Mouse (Mus musculus): Measurements from ENCODE around the gene Cyp2u1.
"Not testable (repeated sequence)": the region's sequence is repeated elsewhere in the genome, so short reads cannot be mapped to it uniquely, and the experiment has no call there.

Gene Cyp2u1

DNA sequence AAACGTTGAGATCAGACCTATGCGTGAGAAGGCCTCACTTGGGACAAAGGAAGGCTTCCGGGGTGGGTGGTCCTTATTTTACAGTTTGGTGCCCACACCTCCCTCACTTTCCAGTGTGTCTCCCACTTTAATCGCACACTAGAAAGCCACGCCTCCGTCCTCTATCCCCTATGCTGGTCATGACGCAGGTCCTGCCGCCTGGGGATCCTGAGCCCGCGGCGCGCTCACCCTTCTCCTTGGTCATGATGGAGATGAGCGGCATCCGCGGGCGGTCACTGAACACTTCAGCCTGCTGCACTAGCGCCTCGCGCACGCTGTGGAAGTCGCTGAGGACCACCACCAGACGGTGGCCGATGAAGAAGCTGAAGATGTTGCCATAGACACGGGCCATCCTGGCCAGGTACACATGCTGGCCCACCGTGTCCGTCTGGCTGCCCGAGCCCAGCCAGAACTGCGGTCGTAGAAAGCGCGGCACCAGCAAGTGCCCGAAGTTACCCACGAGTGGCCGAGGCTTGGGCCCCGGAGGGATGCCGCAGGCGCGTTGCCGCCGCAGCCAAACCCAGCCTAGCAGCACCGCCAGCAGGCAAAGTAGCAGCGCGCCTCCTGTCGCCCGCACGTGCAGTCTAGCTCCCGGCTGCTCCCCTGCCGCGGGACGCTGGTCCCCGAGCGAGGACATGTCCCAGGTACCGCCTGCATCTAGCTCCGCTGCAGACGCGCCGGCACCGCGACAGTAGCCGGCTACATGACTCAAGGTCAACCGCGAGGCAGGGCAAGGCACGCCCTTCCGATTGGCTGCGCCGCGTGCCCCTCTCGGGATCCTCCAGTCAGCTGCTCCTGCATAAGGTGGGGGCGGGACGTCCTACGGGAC lies at the start of gene Cyp2u1:
TSS of gene Cyp2u1 (minus strand) at position 776 of the 868 bp plus-strand sequence.
- peak; percentile 94 to 97 for DNase-seq (ENCODE audit: inconsistent age in 2 of 2, low spot score in 1 of 2)

DNA sequence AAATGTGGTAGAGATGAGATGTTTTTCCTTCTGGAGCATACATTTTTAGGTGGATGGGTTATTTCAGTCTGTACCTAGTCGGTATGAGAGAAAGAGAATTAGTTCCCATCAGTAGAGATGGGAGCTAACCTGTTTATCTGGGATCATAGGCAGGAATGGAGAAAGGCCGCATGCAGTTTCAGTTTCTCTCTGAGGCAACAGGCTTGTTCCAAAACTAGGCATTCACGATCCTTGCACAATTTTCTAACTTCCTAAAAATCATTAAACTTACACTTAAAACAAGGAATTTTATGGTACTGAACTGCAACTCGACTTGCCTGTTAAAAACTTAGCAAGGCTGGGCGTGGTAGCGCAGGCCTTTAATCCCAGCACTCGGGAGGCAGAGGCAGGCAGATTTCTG lies 47.5 kb upstream of the Cyp2u1 start:
- no peak for DNase-seq (ENCODE audit: inconsistent age in 2 of 2, low spot score in 1 of 2)

DNA sequence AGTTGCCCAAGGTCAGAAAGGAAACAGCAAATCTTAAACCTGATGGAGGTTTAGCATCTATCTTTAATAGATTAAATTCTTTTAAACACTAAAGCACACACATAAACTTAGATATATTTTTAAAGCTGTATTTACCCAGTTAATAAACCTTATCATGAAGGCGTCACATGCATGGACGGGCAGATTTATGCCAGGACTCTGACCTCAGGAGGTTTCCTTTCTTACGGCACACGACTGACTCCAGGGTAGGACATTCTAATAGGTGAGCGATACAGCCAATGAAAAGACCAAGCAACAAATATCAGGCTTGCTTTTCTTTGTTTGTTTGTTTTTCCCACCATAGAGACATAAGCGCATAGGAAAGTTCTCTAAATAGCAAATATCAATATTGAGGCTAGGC lies 46.0 kb upstream of the Cyp2u1 start:
- DNase-seq (ENCODE audit: inconsistent age in 2 of 2, low spot score in 1 of 2) = no peak

DNA sequence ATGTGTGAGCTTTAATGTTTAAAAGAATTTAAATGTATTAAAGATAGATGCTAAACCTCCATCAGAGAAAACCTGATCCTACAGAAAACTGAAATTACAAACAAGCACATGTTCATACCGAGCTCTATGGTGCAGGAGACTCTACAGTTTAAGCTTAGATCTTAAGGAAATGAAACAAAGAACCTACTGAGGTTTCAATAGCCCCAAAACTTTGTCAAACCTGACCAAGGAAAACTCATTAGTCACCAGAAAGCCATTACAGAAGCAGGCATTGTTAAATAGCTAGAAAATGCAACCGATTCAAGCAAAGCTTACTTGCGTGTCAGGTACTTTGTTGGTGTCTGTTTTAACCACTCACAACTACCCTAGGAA lies 45.5 kb upstream of the Cyp2u1 start:
- DNase-seq (ENCODE audit: inconsistent age in 2 of 2, low spot score in 1 of 2) = no peak

DNA sequence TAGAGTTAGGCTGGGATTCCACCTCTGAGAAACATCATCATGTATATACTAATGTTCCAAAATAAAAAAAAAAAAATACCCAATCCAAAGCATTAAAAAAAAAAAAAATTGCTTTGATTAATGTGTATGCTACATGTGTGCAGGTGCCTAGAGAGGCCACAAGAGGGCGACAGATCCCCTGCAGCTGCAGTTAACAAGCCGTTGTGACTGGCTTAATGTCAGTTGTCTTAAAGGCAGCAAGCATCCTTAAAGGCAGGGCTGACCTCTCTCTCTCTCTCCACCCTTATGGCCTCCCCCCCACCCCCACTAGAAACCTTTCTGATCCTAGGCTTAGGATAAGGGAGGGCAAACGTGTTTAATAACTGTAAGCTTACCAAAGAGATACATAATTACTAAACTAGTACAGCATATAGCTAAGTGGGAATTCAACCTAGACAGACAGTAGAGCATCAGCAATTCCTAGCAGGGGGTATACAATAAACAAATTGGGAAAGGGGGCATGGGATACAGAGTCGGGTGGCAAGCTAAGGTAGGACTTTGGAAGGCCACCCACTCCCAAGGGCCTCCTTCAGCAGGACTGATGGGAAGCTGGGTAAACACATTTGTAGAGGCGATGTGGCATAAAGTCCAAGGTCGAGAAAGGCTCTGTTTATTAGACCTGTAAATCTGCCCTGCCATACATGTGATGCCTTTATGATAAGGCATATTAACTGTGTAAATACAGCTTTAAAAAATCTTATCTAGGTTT lies 45.0 kb upstream of the Cyp2u1 start:
- peak; percentile 38 to 72 for DNase-seq (ENCODE audit: inconsistent age in 2 of 2, low spot score in 1 of 2)

DNA sequence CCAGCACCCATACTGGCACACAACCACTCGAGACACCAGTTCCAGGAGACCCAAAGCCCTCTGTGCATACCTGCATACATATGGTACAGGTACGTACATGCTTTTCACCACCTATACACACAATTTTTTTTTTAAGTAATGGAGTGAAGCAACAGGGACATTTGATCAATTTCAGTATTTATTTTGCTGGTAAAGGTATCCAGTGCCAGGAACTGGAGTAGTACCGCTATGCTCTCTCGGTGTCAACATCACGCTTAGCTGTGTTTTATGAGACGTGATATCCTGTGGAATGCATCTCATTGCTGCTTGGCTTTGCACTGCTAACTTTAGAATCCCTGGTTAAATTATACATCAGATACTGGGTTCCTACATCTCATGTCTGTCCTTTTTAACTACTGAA lies 42.9 kb upstream of the Cyp2u1 start:
- DNase-seq (ENCODE audit: inconsistent age in 2 of 2, low spot score in 1 of 2) = no peak

DNA sequence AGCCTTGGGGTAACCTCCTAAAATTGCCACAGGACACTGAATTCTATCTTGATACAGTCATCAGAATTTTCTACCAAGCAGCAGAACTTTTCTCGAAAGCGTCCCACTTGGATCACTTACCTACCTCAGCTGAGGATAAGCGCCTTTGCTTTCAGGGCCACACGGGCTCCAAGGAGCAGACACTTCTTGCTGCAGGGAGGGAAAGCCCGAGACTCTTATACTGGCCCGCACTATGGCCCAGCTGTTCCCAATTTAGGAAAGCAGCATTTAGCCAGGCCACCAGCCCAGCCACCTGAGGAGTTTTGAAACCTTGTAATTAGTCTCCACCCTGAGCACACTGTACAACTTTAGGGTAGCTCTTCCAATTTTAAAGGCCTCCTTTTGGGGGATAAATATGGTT lies 40.3 kb upstream of the Cyp2u1 start:
- no peak for DNase-seq (ENCODE audit: inconsistent age in 2 of 2, low spot score in 1 of 2)

DNA sequence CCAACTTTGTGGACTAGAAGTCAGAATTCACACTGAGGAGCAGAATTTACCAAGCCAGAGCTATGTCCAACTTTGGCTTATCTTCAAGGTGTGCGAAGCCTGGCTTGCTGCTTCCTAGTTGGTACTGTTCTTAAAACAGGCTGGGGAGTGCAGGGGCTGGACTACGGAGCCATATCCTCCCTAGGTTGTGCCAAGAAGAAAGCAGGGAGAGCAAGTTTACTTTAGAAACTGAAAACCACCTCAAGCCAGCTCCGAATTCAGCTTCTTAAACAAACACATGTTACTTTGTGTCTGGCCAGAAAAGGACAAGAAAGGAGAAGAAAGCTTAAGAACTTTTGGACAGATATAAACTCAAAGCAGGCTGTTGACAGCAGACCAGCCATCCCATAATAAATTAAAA lies 37.9 kb upstream of the Cyp2u1 start:
- DNase-seq (ENCODE audit: inconsistent age in 2 of 2, low spot score in 1 of 2) = no peak

DNA sequence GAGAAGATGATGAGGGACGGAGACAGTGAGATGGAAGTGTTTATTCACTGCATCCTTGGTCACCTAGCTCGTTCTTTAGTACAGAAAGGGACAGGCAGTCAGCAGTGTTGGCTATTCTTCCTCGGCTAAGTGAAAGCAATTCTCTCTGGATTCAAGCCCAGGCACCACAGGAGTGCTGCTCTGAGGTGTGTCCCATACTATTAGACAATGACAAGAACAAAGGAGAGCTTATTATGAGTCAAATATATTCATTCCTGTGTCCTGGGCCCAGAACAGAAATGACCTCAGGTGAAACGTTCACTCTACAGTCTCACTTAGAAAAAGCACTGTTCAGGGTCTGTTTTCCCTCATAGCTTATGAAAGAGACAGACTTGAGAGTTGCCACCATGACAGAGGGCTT lies 36.3 kb upstream of the Cyp2u1 start:
- no peak for DNase-seq (ENCODE audit: inconsistent age in 2 of 2, low spot score in 1 of 2)

DNA sequence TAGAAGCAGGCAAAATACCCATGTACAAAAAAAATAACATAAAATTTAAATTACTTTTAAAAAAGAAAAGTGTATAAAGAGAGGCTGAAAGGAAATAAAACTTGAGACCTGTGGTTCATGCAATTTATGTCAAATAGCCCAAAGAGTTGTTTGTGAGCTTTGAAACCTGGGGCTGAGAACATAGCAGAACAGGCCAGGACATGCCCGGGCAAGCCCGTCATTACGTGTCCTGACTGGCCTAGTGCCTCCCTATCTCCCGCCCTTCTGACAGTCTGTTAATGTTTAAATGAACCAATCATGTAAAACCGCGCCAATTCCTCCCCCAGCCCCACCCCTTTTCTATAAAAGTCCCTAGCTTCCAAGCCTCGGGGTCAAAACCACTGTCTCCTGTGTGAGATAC lies 34.7 kb upstream of the Cyp2u1 start:
- DNase-seq (ENCODE audit: inconsistent age in 2 of 2, low spot score in 1 of 2) = not testable (repeated sequence)

DNA sequence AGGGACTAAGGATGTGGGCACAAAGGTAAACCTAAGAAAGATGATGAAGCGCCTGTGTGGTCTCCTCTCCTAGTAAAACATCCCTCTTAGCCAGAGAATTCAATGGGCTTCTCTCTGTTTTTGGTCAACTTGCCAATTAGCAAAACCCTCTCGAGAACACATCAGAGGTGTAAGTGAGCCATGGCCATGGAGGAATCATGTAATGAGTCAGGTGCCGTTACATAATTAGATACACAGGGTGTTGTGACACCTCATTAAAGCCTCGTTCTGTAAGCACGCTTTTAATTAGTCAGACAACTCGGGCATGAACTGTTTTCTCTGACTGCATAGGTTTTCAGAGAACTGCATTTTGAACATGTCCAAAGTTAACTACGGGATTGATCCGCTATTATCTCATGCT lies 33.6 kb upstream of the Cyp2u1 start:
- DNase-seq (ENCODE audit: inconsistent age in 2 of 2, low spot score in 1 of 2) = no peak

DNA sequence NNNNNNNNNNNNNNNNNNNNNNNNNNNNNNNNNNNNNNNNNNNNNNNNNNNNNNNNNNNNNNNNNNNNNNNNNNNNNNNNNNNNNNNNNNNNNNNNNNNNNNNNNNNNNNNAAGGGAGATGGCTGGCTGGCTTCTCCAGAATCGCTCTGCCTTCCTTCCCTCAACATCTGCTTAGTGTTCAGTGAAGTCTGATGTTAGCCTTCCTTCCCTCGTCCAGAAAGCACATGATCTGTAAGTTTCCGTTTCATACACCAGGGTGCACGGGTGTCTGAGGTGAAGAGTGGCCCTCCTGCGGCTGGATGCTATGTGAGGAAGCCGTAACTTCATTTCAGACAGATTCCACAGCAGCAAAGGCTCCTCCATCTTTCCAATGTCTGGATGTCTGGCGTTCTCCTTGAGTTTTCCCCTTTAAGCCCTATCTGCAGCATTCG lies 32.1 kb upstream of the Cyp2u1 start:
- DNase-seq (ENCODE audit: inconsistent age in 2 of 2, low spot score in 1 of 2) = no peak

DNA sequence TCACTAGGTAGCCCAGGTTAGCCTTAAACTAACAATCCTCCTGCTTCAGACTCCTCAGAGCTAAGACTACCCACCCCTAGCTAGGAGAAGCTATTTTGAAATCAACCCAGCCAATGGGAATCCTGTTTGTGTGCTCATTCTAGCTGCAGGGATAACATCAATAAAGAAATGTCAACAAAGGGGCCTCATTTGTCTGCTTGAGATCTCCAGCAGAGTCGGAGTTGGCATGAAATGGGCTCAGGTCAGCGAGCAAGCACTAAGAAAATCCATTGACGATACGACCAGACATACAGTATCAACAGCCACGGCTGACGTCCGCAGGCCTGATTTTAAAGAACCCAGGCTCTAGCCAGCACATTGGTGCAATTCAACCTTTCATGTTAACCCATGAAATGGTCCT lies 24.2 kb upstream of the Cyp2u1 start:
- DNase-seq (ENCODE audit: inconsistent age in 2 of 2, low spot score in 1 of 2) = no peak

DNA sequence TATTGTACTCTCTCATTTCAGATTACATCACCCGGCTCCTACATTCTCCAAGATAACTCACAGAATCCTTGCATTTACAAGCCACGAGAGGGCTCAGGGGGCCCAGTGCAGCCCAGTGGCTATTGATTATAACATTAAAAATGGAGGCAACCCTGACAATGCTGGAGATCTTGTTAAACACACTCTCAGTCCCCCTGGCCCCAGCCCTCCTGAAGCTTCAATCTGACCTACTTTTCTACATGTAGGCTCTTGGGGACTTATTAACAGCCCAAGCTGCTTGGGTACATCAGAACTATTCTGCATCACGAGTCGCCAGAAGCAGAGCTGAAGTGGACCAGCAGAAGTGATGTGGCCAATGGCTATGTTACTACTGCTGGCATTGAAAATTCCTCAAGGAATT lies 23.6 kb upstream of the Cyp2u1 start:
- DNase-seq (ENCODE audit: inconsistent age in 2 of 2, low spot score in 1 of 2) = no peak

DNA sequence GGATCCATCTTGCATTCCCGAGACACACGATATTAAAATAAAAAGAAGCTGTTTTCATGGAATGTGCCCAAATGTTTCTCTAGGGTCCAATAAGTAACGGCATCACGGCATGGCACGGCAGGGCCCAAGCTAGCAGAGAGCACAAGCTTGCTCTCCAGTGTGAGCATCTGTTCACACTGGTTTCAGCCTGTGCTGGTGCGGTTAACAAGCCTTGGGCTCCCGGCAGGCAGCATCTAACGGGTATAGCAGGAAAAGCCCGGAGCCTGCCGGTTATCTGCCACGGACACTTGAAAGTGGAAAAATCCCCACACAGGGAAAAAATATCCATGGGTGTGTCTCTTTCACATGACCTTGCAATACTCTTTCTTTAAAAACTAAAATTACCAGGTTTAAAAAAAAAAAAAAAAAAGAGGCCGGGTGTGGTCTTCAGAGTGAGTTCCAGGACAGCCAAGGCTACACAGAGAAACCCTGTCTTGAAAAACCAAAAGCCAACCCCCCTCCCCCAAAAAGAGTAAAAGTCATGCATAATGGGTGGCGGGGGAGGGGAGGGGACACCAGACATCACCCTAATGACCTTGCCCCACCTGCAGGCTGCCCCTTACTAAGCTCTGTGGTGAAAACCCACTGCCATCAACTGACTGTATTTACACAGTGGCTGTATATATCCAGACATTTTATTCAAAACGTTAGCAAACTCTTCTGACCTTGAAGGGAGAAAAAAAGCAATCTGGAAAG lies 19.2 kb upstream of the Cyp2u1 start:
- DNase-seq (ENCODE audit: inconsistent age in 2 of 2, low spot score in 1 of 2) = no peak

DNA sequence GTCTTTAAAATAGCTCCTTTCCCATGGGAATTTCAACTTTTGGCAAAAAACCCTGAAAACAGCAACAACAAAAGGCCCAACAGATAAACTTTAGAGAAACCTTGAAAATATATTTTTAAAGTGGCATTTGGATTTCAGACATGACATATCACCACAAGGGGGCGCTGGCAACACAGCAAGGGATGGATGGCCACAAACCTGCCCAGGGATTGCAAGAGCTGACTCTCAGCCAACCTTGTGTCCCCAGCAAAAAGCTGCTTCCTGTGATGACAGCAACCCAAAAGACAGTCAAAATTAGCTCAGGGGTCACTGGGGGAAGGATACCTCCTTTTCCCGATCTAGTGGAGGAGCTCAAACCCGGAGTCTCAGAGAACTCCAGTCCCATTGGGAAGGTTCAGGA lies 17.2 kb upstream of the Cyp2u1 start:
- DNase-seq (ENCODE audit: inconsistent age in 2 of 2, low spot score in 1 of 2) = peak; percentile 77 to 95

DNA sequence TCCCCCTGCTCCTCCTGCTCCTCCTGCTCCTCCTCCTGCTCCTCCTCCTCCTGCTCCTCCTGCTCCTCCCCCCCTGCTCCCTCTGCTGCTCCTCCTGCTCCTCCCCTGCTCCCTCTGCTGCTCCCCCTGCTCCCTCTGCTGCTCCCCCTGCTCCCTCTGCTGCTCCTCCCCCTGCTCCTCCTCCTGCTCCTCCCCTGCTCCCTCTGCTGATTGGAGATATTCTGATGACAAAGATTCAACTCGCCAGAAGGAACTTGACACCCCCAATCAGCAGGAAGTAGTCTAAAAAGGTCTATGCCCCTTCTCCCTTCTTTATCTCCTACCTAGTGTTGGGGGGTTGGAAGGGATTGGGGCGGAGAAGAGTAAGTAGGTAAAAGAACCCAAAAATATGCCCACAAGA lies 15.2 kb upstream of the Cyp2u1 start:
- DNase-seq (ENCODE audit: inconsistent age in 2 of 2, low spot score in 1 of 2) = no peak

DNA sequence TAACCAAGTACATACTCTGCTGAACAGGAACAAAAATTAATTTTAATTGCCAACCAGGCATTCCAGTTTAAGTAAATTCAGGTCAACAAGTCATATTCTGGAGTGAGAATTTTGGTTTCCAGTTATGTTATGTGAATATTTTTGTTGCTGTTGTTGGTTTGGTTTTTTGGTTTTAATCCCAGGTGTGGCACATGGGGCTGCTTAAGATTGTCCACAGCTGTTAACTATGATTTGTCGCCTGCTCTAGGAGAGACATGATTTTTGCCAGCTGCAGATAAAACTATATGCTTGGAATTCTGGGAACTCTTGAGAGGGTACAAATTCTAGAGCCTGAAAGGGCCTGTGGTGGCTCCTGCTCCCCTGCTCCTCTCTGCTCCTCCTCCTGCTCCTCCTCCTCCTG lies 14.1 kb upstream of the Cyp2u1 start:
- DNase-seq (ENCODE audit: inconsistent age in 2 of 2, low spot score in 1 of 2) = no peak

DNA sequence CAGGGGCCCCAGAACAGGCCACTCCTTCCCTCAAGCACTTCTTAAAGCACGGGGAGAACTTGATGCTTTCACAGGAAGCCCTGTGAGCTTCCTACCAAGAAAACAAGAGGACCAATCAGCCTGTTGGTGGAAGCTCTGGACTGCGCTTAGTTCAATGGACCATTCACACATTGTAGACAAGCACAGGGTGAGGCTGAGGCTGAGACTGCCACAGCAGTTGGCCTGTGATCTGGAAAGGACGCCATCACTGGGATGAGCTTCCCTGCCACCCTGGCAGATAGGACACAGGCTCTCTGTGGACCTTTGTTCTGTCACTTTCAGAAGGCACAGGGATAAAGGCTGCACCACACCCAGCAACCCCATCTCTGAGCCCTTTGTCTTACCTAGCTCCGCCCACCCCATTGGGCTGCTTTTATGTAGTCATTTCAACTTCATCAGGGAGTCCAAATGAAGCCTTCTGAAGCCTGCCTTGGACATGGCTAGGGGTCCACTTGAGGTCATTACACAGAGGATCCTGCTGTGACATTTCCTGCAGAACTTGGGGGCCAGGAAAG lies 13.0 kb upstream of the Cyp2u1 start:
- no peak for DNase-seq (ENCODE audit: inconsistent age in 2 of 2, low spot score in 1 of 2)

DNA sequence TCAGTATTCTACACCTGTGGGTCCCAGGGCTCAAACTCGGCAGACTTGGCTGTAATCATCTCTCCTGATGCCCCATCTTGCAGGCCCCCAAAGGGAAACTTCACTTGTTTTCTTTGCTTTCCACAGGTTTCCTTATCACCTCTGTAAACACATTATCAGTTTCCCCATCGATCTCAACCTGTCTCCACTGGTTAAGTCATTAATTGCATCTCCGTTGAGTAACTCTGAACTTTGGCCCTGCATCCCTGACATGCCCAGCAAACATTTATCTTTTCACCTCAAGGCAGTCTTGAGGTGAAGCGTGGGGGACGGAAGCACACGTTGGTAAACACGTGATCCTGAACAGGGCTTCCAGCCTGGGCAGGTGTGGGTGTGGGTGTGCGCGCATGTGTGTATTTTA lies 9.3 kb upstream of the Cyp2u1 start:
- DNase-seq (ENCODE audit: inconsistent age in 2 of 2, low spot score in 1 of 2) = no peak

DNA sequence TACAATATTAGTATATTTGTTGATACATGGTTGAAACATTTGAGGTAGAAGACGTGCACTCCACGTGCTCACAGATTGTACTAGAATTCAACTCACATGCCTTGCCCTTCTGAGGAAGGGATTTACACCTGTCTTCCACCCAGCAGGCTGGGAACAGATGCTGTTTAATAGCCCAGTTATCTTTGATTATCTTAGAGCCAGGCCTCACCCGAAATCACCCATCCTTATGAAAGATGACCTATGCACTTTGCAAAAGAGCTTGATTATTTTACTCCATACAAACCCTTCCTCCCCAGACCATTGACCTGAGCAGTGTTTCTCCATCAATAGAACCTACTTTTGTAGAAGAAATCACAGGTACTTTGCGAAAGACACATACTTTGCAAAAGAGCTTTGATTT lies 7.5 kb upstream of the Cyp2u1 start:
- peak in 1 of 2 experiments; percentile 16 for DNase-seq (ENCODE audit: inconsistent age in 2 of 2, low spot score in 1 of 2)
